Mouse (Mus musculus) bone marrow, adult 2 months (tissue): Measurements from ENCODE around the gene Cops9.

Experiments
- CTCF ChIP-seq: fragments of 200-500 bp; IDR thresholded peaks from 2 replicates; pipeline ENCODE4 v1.5.1; 2011; ENCODE audit warnings: low read length, control low read depth; ENCODE audit not compliant: control insufficient read depth, insufficient read depth
- POLR2A ChIP-seq: fragments of 200-500 bp; IDR thresholded peaks from 2 replicates; pipeline ENCODE4 v1.6.1; 2011; ENCODE audit warnings: low read depth, mild to moderate bottlenecking, control low read depth, low read length, borderline replicate concordance; ENCODE audit not compliant: control insufficient read depth

GRCm38 (mm10) chr1:92671326-92671725, 29.5 kb upstream of the Cops9 start:
- TF ChIP-seq CTCF, result no peak
- TF ChIP-seq POLR2A, result no peak
